In the genomic region with DNA sequence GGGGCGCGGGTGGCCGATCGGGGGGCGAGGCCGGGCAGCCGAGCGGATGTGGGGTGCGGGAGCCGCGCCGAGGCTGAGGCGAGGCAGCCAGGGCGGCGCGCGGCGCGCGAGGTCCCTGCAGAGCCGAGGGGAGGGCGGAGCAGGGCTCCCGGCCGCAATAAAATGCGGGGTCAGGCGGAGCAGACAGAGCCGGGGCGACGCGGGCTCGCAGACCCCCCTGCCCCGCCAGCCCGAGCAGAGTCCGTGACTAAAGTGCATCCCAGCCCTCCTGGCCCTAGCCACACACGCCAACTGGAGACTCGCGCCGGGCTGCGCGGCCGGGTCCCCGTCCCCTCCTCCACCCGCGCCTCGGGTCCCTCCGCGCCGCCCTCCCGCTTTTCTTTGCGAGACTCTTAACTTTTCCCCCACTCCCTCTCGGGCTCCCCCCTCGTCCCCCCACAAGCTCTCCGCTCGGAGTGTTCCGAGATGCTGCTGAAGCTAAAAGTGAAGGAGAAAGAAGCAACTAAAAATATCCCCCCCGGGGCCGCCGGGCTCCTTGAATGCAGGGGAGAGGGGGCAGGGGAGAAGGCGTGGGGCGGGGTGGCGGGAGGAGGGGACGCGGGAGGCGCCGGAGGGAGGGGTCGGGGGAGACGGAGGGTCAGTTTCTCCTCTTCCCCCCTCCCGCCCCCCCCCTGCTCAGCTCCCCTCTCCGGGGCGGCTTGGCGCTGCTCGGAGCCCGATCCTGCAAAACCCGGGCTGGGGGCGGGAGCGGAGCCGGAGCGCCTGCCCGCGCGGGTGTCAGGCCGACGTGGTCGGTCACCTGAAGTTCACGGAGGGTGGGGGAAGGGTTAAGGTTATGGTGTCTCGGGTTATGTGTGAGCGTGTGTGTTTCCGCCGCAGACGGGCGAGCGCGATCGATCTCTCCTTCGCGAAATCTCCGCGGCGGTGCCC, we compare ENCODE assay signal across 8 mouse cellular contexts. TPM values are rescaled to one million over a fixed set of nuclear protein-coding genes. Genes with fewer than 3 reads are reported as not detected.
DNase-seq lines count a peak whose midpoint lies in the region; ATAC-seq and TF ChIP-seq lines count a peak whose summit lies in the region.

No protein-coding gene starts in this region.

- H3K27ac ChIP-seq in bone marrow, adult 2 months (ENCODE audit: control insufficient read depth, insufficient read depth, low read depth, low read length, poor library complexity), result peak overlapping the region; percentile 48; the same call in 1 of the 2 replicates
- peak overlapping the region; percentile 100 for H3K27ac ChIP-seq in embryonic fibroblast, embryonic 13.5 days (ENCODE audit: insufficient read depth, low read length)
- peak overlapping the region; percentile 99 to 100 for H3K27ac ChIP-seq in heart, embryonic 14.5 days (replicated peaks in 1 of 2; ENCODE audit: control insufficient read depth in 1 of 2, insufficient read depth in 1 of 2, low read depth in 2 of 2, low read length in 2 of 2)
- peak overlapping the region; percentile 11; the same call in 1 of the 2 replicates for H3K27ac ChIP-seq in liver, embryonic 14.5 days
- H3K27ac ChIP-seq in neural tube, embryonic 11.5 days (ENCODE audit: low read depth, low read length), result peak overlapping the region; percentile 100

- H3ac ChIP-seq in C2C12 (ENCODE audit: control insufficient read depth, insufficient read length, low read depth), result peak overlapping the region; percentile 76

- peak; percentile 28; the same call in 1 of the 2 replicates for TF ChIP-seq POLR2A in bone marrow, adult 2 months (IDR thresholded peaks at IDR 0.05; ENCODE audit: borderline replicate concordance, control insufficient read depth, low read depth, low read length)
- peak; percentile 63 for TF ChIP-seq POLR2A in embryonic fibroblast, embryonic 13.5 days (IDR thresholded peaks at IDR 0.05; ENCODE audit: low read depth, low read length)

- H3K9me3 ChIP-seq in heart, embryonic 14.5 days (ENCODE audit: control insufficient read depth, low read length), result no peaks in the 10 kb centered on the region
- no peaks in the 10 kb centered on the region for H3K9me3 ChIP-seq in liver, embryonic 14.5 days (ENCODE audit: control insufficient read depth, low read length)
- H3K9me3 ChIP-seq in neural tube, embryonic 11.5 days (ENCODE audit: control insufficient read depth, low read length), result no peaks in the 10 kb centered on the region

- H3K4me3 ChIP-seq in C2C12 (ENCODE audit: insufficient read depth, poor library complexity, severe bottlenecking), result peak overlapping the region; percentile 96
- H3K4me3 ChIP-seq in bone marrow, adult 2 months (replicated peaks; ENCODE audit: control insufficient read depth, low read depth, low read length), result peak overlapping the region; percentile 62
- H3K4me3 ChIP-seq in embryonic fibroblast, embryonic 13.5 days (ENCODE audit: insufficient read depth, low read length), result peak overlapping the region; percentile 97
- H3K4me3 ChIP-seq in heart, embryonic 14.5 days (ENCODE audit: control insufficient read depth in 1 of 2, insufficient read depth in 1 of 2, low read depth in 1 of 2, low read length in 2 of 2), result peak overlapping the region; percentile 89 to 96
- peak overlapping the region; percentile 65 to 80 for H3K4me3 ChIP-seq in liver, embryonic 14.5 days (ENCODE audit: insufficient read depth in 1 of 2, low read depth in 2 of 2, low read length in 2 of 2)
- H3K4me3 ChIP-seq in neural tube, embryonic 11.5 days (ENCODE audit: low read depth, low read length), result peak overlapping the region; percentile 96

- WGBS in bone marrow, adult 2 months, result 1% methylated on average over 83 of the region's 99 CpGs
- under 1% methylated on average over 77 of the region's 99 CpGs for WGBS in heart, embryonic 14.5 days
- under 1% methylated on average over 78 of the region's 99 CpGs for WGBS in liver, embryonic 14.5 days (ENCODE audit: insufficient replicate concordance)
- under 1% methylated on average over 52 of the region's 99 CpGs for WGBS in neural tube, embryonic 11.5 days

- no peaks in the 10 kb centered on the region for H3K36me3 ChIP-seq in C2C12 (ENCODE audit: control insufficient read depth, insufficient read depth)
- H3K36me3 ChIP-seq in heart, embryonic 14.5 days (ENCODE audit: control insufficient read depth, insufficient read depth, low read length), result no peaks in the 10 kb centered on the region
- no peaks in the 10 kb centered on the region for H3K36me3 ChIP-seq in liver, embryonic 14.5 days (replicated peaks; ENCODE audit: control insufficient read depth, insufficient read depth, low read depth)
- H3K36me3 ChIP-seq in neural tube, embryonic 11.5 days (ENCODE audit: control insufficient read depth, insufficient read depth, low read length), result no peaks in the 10 kb centered on the region

- H3K4me1 ChIP-seq in bone marrow, adult 2 months (ENCODE audit: control insufficient read depth, insufficient read depth, low read length), result no peaks in the 10 kb centered on the region
- peaks cover 16% of the 10 kb centered on the region for H3K4me1 ChIP-seq in embryonic fibroblast, embryonic 13.5 days (ENCODE audit: control insufficient read depth, insufficient read depth, low read length)
- H3K4me1 ChIP-seq in heart, embryonic 14.5 days (ENCODE audit: control insufficient read depth in 2 of 2, insufficient read depth in 2 of 2, low read length in 2 of 2), result peaks cover 3 to 26% of the 10 kb centered on the region in 2 experiments
- no peaks in the 10 kb centered on the region; a peak in 1 of 4 replicates for H3K4me1 ChIP-seq in liver, embryonic 14.5 days (replicated peaks; ENCODE audit: control insufficient read depth in 2 of 2, insufficient read depth in 2 of 2, low read length in 1 of 2)
- H3K4me1 ChIP-seq in neural tube, embryonic 11.5 days (ENCODE audit: control insufficient read depth, insufficient read depth, low read length), result peaks cover 26% of the 10 kb centered on the region

- peaks cover 62% of the 10 kb centered on the region for H3K79me2 ChIP-seq in C2C12 (ENCODE audit: control insufficient read depth, insufficient read depth)

- DNase-seq in kidney, postnatal 14 days, result peak; percentile 86
- peak in 1 of 3 experiments; percentile 1 for DNase-seq in liver, embryonic 14.5 days (ENCODE audit: low read depth in 3 of 3, low spot score in 3 of 3)
- peak; percentile 86 for DNase-seq in neural tube, embryonic 11.5 days (ENCODE audit: low spot score)
- DNase-seq in testis, postnatal 10 days (ENCODE audit: low spot score), result peak; percentile 83

- H3K9ac ChIP-seq in heart, embryonic 14.5 days (ENCODE audit: low read length), result peak overlapping the region; percentile 100
- H3K9ac ChIP-seq in liver, embryonic 14.5 days (replicated peaks), result peak overlapping the region; percentile 52
- peak overlapping the region; percentile 100 for H3K9ac ChIP-seq in neural tube, embryonic 11.5 days (ENCODE audit: low read length)

- no peak for TF ChIP-seq CTCF in C2C12 (IDR thresholded peaks at IDR 0.05; ENCODE audit: control insufficient read depth, insufficient read depth, insufficient read length)
- TF ChIP-seq CTCF in bone marrow, adult 2 months (IDR thresholded peaks at IDR 0.05; ENCODE audit: control insufficient read depth, insufficient read depth, low read length), result no peak
- TF ChIP-seq CTCF in embryonic fibroblast, embryonic 13.5 days (IDR thresholded peaks at IDR 0.05; ENCODE audit: borderline replicate concordance, insufficient read depth, low read length), result no peak
- TF ChIP-seq CTCF in liver, embryonic 14.5 days (IDR thresholded peaks at IDR 0.05; ENCODE audit: low read depth), result no peak

- H3K4me2 ChIP-seq in heart, embryonic 14.5 days (ENCODE audit: low read length), result peak overlapping the region; percentile 68
- H3K4me2 ChIP-seq in liver, embryonic 14.5 days (ENCODE audit: low read depth), result peak overlapping the region; percentile 72
- H3K4me2 ChIP-seq in neural tube, embryonic 11.5 days (ENCODE audit: low read depth), result peak overlapping the region; percentile 77

- TF ChIP-seq EP300 in liver, embryonic 14.5 days (IDR thresholded peaks at IDR 0.05; ENCODE audit: low read depth), result no peak

- peaks cover 33% of the 10 kb centered on the region for H3K79me3 ChIP-seq in C2C12 (ENCODE audit: low read depth)

- peak; percentile 77 for ATAC-seq in heart, embryonic 14.5 days (ENCODE audit: insufficient number of reproducible peaks, insufficient read depth, low FRiP score, low read depth)
- ATAC-seq in liver, embryonic 14.5 days (ENCODE audit: insufficient read depth), result peak; percentile 60
- peak; percentile 90 for ATAC-seq in neural tube, embryonic 11.5 days (ENCODE audit: insufficient read depth, low FRiP score, low TSS enrichment)

- no peaks in the 10 kb centered on the region for H3K27me3 ChIP-seq in C2C12 (ENCODE audit: control insufficient read depth, insufficient read depth, insufficient read length)
- H3K27me3 ChIP-seq in heart, embryonic 14.5 days (ENCODE audit: control insufficient read depth, insufficient read depth, low read length), result no peaks in the 10 kb centered on the region
- H3K27me3 ChIP-seq in liver, embryonic 14.5 days (ENCODE audit: control insufficient read depth, insufficient read depth, low read length), result peaks cover 46% of the 10 kb centered on the region
- H3K27me3 ChIP-seq in neural tube, embryonic 11.5 days (ENCODE audit: control insufficient read depth, insufficient read depth, low read length), result no peaks in the 10 kb centered on the region

TF ChIP-seq in C2C12, 6 proteins besides CTCF, POLR2A, EP300 and RAD21:
- TF ChIP-seq MAX (IDR thresholded peaks at IDR 0.05) (no peak), MYOD1 (IDR thresholded peaks at IDR 0.05; ENCODE audit: control insufficient read depth, insufficient read length, low read depth) (no peak), FOSL1 (IDR thresholded peaks at IDR 0.05; ENCODE audit: insufficient read depth, low read length, poor library complexity, severe bottlenecking) (no peak), MYOG (IDR thresholded peaks at IDR 0.05; ENCODE audit: control insufficient read depth, extremely low read depth, insufficient read length) (no peak), CEBPB (IDR thresholded peaks at IDR 0.05; ENCODE audit: low read depth) (no peak), USF1 (IDR thresholded peaks at IDR 0.05; ENCODE audit: low read depth) (no peak)

RNA-seq across cellular contexts. Expression of a gene that starts 1.4 kb away (rescaled TPM):
- polyA plus RNA-seq in C2C12 (2012; fragmentation: generic; extraction: Trizol), result 7.6 TPM
- polyA plus RNA-seq in bone marrow, adult 2 months (2011; ENCODE audit: insufficient read depth, insufficient read length, low replicate concordance, missing spikeins), result 2.9 and 3.1 TPM in 2 replicates
- polyA plus RNA-seq in embryonic fibroblast, embryonic 13.5 days (2011; ENCODE audit: insufficient read length, low read depth, missing spikeins), result 22.9 and 28.8 TPM in 2 replicates
- polyA plus RNA-seq in heart, embryonic 14.5 days (2014; fragmentation: Nextera tagmentation; extraction: Ambion mirVana), result 9.2 and 10.2 TPM in 2 replicates
- polyA plus RNA-seq in liver, embryonic 14.5 days (2012; rRNA removed), result 0.93 and 1.1 TPM in 2 replicates
- polyA plus RNA-seq in liver, embryonic 14.5 days (2014; fragmentation: Nextera tagmentation; extraction: Ambion mirVana), result 0.34 and 0.63 TPM in 2 replicates
- polyA plus RNA-seq in neural tube, embryonic 11.5 days (2014; fragmentation: Nextera tagmentation; extraction: Ambion mirVana), result 12.1 and 12.5 TPM in 2 replicates

Comparison
In these comparisons a context has a peak if more than half of its experiments do, and no peak if none do; other contexts are left out.
1. H3K27ac ChIP-seq: peak in every context shown above with its lines; median percentile 100 in embryonic fibroblast, embryonic 13.5 days; 100 in neural tube, embryonic 11.5 days; 100 in heart, embryonic 14.5 days; 48 in bone marrow, adult 2 months; 11 in liver, embryonic 14.5 days.